Mouse (Mus musculus) MEL (cell line): ENCODE data around the gene Svbp.

Experiments
- CTCF ChIP-seq, 3 experiments: IDR thresholded peaks in 2 of 3; conservative IDR thresholded peaks in 1 of 3; 2 replicates each; pipeline ENCODE4 v1.5.1; 2011 to 2012; ENCODE audit warnings: low read length in 3 of 3, low read depth in 2 of 3, mild to moderate bottlenecking in 2 of 3, improper control_type of control experiment in 1 of 3, inconsistent platforms in 1 of 3, mixed read lengths in 1 of 3, moderate library complexity in 1 of 3; ENCODE audit not compliant: control insufficient read depth in 1 of 3, insufficient read depth in 1 of 3, poor library complexity in 1 of 3, severe bottlenecking in 1 of 3
- EP300 ChIP-seq, 2 experiments: IDR thresholded peaks; 2 replicates each; pipeline ENCODE4 v1.6.1; 2011; ENCODE audit warnings: improper control_type of control experiment in 2 of 2, low read length in 2 of 2, low read depth in 1 of 2, mild to moderate bottlenecking in 1 of 2
- GABPA ChIP-seq: IDR thresholded peaks from 2 replicates; pipeline ENCODE4 v1.6.1; 2012; ENCODE audit warnings: low read depth, mild to moderate bottlenecking, inconsistent platforms, low read length, improper control_type of control experiment, moderate library complexity
- HCFC1 ChIP-seq: IDR thresholded peaks from 2 replicates; pipeline ENCODE4 v1.6.1; 2012; ENCODE audit warnings: low read depth, mild to moderate bottlenecking, inconsistent platforms, low read length, improper control_type of control experiment, moderate library complexity
- MAFK ChIP-seq: IDR thresholded peaks from 2 replicates; pipeline ENCODE4 v1.6.1; 2011; ENCODE audit warnings: low read depth, mild to moderate bottlenecking, low read length, improper control_type of control experiment, borderline replicate concordance
- MXI1 ChIP-seq: IDR thresholded peaks from 2 replicates; pipeline ENCODE4 v1.6.1; 2011; ENCODE audit warnings: mild to moderate bottlenecking, low read depth, low read length, improper control_type of control experiment
- POLR2A ChIP-seq, 2 experiments: IDR thresholded peaks; 2 replicates each; pipeline ENCODE4 v1.6.1; 2011 to 2012; ENCODE audit warnings: low read length in 2 of 2, mild to moderate bottlenecking in 2 of 2, control low read depth in 1 of 2, improper control_type of control experiment in 1 of 2, low read depth in 1 of 2, moderate library complexity in 1 of 2; ENCODE audit not compliant: control insufficient read depth in 1 of 2, insufficient read depth in 1 of 2, poor library complexity in 1 of 2
- POLR2AphosphoS5 ChIP-seq: IDR thresholded peaks from 2 replicates; pipeline ENCODE4 v1.6.1; 2012; ENCODE audit warnings: low read depth, borderline replicate concordance, mild to moderate bottlenecking, inconsistent platforms, low read length, moderate library complexity, mixed read lengths
- SIN3A ChIP-seq: IDR thresholded peaks from 2 replicates; pipeline ENCODE4 v1.6.1; 2012; ENCODE audit warnings: low read length, improper control_type of control experiment, inconsistent platforms
- ZKSCAN1 ChIP-seq: IDR thresholded peaks from 2 replicates; pipeline ENCODE4 v1.6.1; 2012; ENCODE audit warnings: low read depth, mild to moderate bottlenecking, inconsistent platforms, low read length, improper control_type of control experiment, moderate library complexity
- ZMIZ1 ChIP-seq: IDR thresholded peaks from 2 replicates; pipeline ENCODE4 v1.6.1; 2012; ENCODE audit warnings: low read depth, mild to moderate bottlenecking, inconsistent platforms, low read length, improper control_type of control experiment, moderate library complexity

DNA sequence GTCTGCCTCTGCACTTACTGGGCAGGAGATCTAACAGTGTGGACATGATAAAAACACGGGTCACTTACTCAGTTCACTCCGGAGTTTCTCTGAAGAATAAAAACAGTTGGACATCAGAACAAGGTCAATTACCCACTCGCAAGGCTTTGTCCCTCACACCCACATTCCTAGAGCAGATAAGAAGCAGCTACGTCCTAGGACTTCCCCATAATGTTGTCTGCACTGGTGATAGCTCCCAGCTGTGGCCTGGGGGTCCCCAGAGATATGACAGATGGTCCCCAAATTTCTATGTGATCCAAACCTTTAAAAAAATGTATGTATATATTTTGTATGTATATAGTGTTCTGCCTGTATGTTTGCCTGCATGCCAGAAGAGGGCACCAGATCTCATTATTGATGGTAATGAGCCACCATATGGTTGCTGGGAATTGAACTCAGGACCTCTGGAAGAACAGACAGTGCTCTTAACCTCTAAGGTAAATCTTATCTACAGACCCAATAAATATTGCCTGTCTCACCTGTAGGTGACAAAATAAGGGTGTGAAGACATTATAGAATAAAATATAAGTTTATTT lies 14.9 kb upstream of the Svbp start:
- peak in 2 of 3 experiments; percentile 43 to 53; a peak in 4 of 6 replicates for TF ChIP-seq CTCF (IDR thresholded peaks at IDR 0.05 in 2 of 3, conservative IDR thresholded peaks at IDR 0.05 in 1 of 3; ENCODE audit: control insufficient read depth in 1 of 3, insufficient read depth in 1 of 3, low read depth in 2 of 3, low read length in 3 of 3, poor library complexity in 1 of 3, severe bottlenecking in 1 of 3)
- TF ChIP-seq POLR2A (IDR thresholded peaks at IDR 0.05; ENCODE audit: control insufficient read depth in 1 of 2, insufficient read depth in 1 of 2, low read depth in 1 of 2, low read length in 2 of 2, poor library complexity in 1 of 2): peak in 1 of 2 experiments; percentile 39; a peak in 2 of 4 replicates
- TF ChIP-seq EP300 (IDR thresholded peaks at IDR 0.05; ENCODE audit: low read depth in 1 of 2, low read length in 2 of 2): peak; percentile 55 to 70; a peak in 3 of 4 replicates
- no peak for TF ChIP-seq HCFC1
- no peak for TF ChIP-seq ZKSCAN1
- TF ChIP-seq MXI1: 0 out of 2 replicates have a peak, but pooled peaks have one; percentile 17
- TF ChIP-seq MAFK: no peak
- TF ChIP-seq SIN3A: peak; percentile 69; the same call in 1 of the 2 replicates
- no peak for TF ChIP-seq ZMIZ1
- TF ChIP-seq GABPA: no peak
- TF ChIP-seq POLR2AphosphoS5: no peak
